Mouse (Mus musculus) brain, embryonic 14.5 days (tissue): Measurements from ENCODE around the gene Gm17482.

Source experiments
- CTCF ChIP-seq: fragments of 200-500 bp; IDR thresholded peaks from 2 replicates; pipeline ENCODE4 v1.5.1; 2012; ENCODE audit warnings: inconsistent platforms, mild to moderate bottlenecking, moderate library complexity, borderline replicate concordance; ENCODE audit not compliant: insufficient read depth, insufficient read length; ENCODE audit errors: extremely low read depth
- POLR2A ChIP-seq: fragments of 200-500 bp; IDR thresholded peaks from 2 replicates; pipeline ENCODE4 v1.6.1; 2012; ENCODE audit warnings: mild to moderate bottlenecking, inconsistent platforms, borderline replicate concordance; ENCODE audit not compliant: poor library complexity, insufficient read depth, insufficient read length, severe bottlenecking; ENCODE audit errors: extremely low read depth

- TF ChIP-seq POLR2A = no peak
- TF ChIP-seq CTCF = no peak
Measured at GRCm38 (mm10) chr6:115290561-115290960, 63.4 kb downstream of the Gm17482 start.
